Mouse (Mus musculus) embryonic facial prominence, embryonic 11.5 days (tissue): ENCODE data around the gene A430078G23Rik. TPM values are rescaled to one million over a fixed set of nuclear protein-coding genes. Genes with fewer than 3 reads are reported as not detected.

Experiments used
- ATAC-seq: fragments of 200-750 bp; cut with Nextera tagmentation; replicated peaks from 2 replicates; pipeline ENCODE4 v1.8.0; 2017; ENCODE audit warnings: low read depth; ENCODE audit not compliant: insufficient number of reproducible peaks, low FRiP score, low TSS enrichment
- DNase-seq: peaks from one replicate; pipeline ENCODE4 v3.0.0-alpha.2; 2015; ENCODE audit warnings: low spot score
- H3K27ac ChIP-seq: fragments of 300-500 bp; sonication (generic); replicated peaks from 2 replicates; pipeline ENCODE4 v1.5.1; 2014; ENCODE audit warnings: mild to moderate bottlenecking, low read depth, low read length, control low read depth
- H3K27me3 ChIP-seq: fragments of 300-500 bp; sonication (generic); 2 replicates; pipeline ENCODE4 v1.6.1; 2014; ENCODE audit warnings: mild to moderate bottlenecking, low read length, moderate library complexity, mixed read lengths; ENCODE audit not compliant: control insufficient read depth, insufficient read depth
- H3K36me3 ChIP-seq: fragments of 300-500 bp; sonication (generic); replicated peaks from 2 replicates; pipeline ENCODE4 v1.6.1; 2014; ENCODE audit warnings: low read depth, mild to moderate bottlenecking, low read length, moderate library complexity, mixed read lengths; ENCODE audit not compliant: control insufficient read depth, insufficient read depth
- H3K4me1 ChIP-seq: fragments of 300-500 bp; sonication (generic); 2 replicates; pipeline ENCODE4 v1.6.1; 2014; ENCODE audit warnings: low read length, mixed read lengths; ENCODE audit not compliant: control insufficient read depth, insufficient read depth
- H3K4me2 ChIP-seq: fragments of 300-500 bp; sonication (generic); 2 replicates; pipeline ENCODE4 v1.6.1; 2014; ENCODE audit warnings: low read depth, mild to moderate bottlenecking, control low read depth, low read length, moderate library complexity
- H3K4me3 ChIP-seq: fragments of 300-500 bp; sonication (generic); 2 replicates; pipeline ENCODE4 v1.5.1; 2014; ENCODE audit warnings: low read depth, low read length, control low read depth
- H3K9ac ChIP-seq: fragments of 300-500 bp; sonication (generic); replicated peaks from 2 replicates; pipeline ENCODE4 v1.6.1; 2014; ENCODE audit warnings: mild to moderate bottlenecking, control low read depth, low read length
- H3K9me3 ChIP-seq: fragments of 300-500 bp; sonication (generic); replicated peaks from 2 replicates; pipeline ENCODE4 v1.6.1; 2016; ENCODE audit warnings: mild to moderate bottlenecking, low read length, inconsistent platforms, mixed read lengths; ENCODE audit not compliant: control insufficient read depth
- WGBS: fragments of 180-500 bp; shearing (Covaris S2); extraction: QIAGEN DNeasy Blood & Tissue Kit; methylation state at CpG from one replicate; pipeline ENCODE4 v1.1.7; 2014; 5-methylcytosine and 5-hydroxymethylcytosine counted together
- polyA plus RNA-seq: library from polyadenylated mRNA; unstranded; fragments of >200 nt; fragmentation: Nextera tagmentation; extraction: Ambion mirVana; gene quantifications from 2 replicates; pipeline ENCODE4 v1.2.1, GENCODE M21; 2014

Gene A430078G23Rik
- polyA plus RNA-seq, 1 experiment from 2014 or later: not detected

GRCm38 (mm10) chr8:3387286-3387685 lies 34.1 kb downstream of the A430078G23Rik start:
- Histone ChIP-seq H3K4me1 (no peaks in the 10 kb centered on the region), H3K4me3 (no peak overlapping the region), H3K9ac (no peak overlapping the region), H3K27ac (no peak overlapping the region), H3K4me2 (no peak overlapping the region), H3K27me3 (no peaks in the 10 kb centered on the region), H3K36me3 (no peaks in the 10 kb centered on the region), H3K9me3 (no peaks in the 10 kb centered on the region)
- ATAC-seq (no peak), DNase-seq (peak; percentile 75)
- 37% methylated on average over 6 of the region's 6 CpGs for WGBS

GRCm38 (mm10) chr8:3388591-3389338 lies 35.5 kb downstream of the A430078G23Rik start:
- no peak overlapping the region for H3K9ac ChIP-seq
- no peak overlapping the region for H3K4me2 ChIP-seq
- H3K4me3 ChIP-seq: no peak overlapping the region
- 76% methylated on average over 9 of the region's 9 CpGs for WGBS
- no peak overlapping the region for H3K27ac ChIP-seq
- H3K4me1 ChIP-seq: no peaks in the 10 kb centered on the region
- no peak for DNase-seq
- H3K9me3 ChIP-seq: no peaks in the 10 kb centered on the region
- H3K27me3 ChIP-seq: no peaks in the 10 kb centered on the region
- H3K36me3 ChIP-seq: no peaks in the 10 kb centered on the region
- no peak for ATAC-seq

GRCm38 (mm10) chr8:3389506-3389905 lies 36.3 kb downstream of the A430078G23Rik start:
- H3K27ac ChIP-seq: no peak overlapping the region
- no peaks in the 10 kb centered on the region for H3K36me3 ChIP-seq
- WGBS: 97% methylated on average over 1 of the region's 1 CpGs
- no peak overlapping the region for H3K4me2 ChIP-seq
- no peaks in the 10 kb centered on the region for H3K4me1 ChIP-seq
- H3K27me3 ChIP-seq: no peaks in the 10 kb centered on the region
- DNase-seq (no peak), ATAC-seq (no peak)
- no peaks in the 10 kb centered on the region for H3K9me3 ChIP-seq
- no peak overlapping the region for H3K4me3 ChIP-seq
- no peak overlapping the region for H3K9ac ChIP-seq

GRCm38 (mm10) chr8:3392293-3392692 lies 39.1 kb downstream of the A430078G23Rik start:
- no peaks in the 10 kb centered on the region for H3K9me3 ChIP-seq
- no peak overlapping the region for H3K27ac ChIP-seq
- no peaks in the 10 kb centered on the region for H3K4me1 ChIP-seq
- peak overlapping the region; percentile 79 for H3K4me3 ChIP-seq
- no peaks in the 10 kb centered on the region for H3K27me3 ChIP-seq
- no peak for ATAC-seq
- H3K9ac ChIP-seq: peak overlapping the region; percentile 82
- DNase-seq: no peak
- 62% methylated on average over 4 of the region's 4 CpGs for WGBS
- no peaks in the 10 kb centered on the region for H3K36me3 ChIP-seq
- peak overlapping the region; percentile 81 for H3K4me2 ChIP-seq

- H3K9me3 ChIP-seq: no peaks in the 10 kb centered on the region
- peak within 1 kb of the TSS; percentile 79 for H3K4me3 ChIP-seq
- DNase-seq: peak; percentile 91
- H3K9ac ChIP-seq: peak within 1 kb of the TSS; percentile 82
- peak; percentile 96 for ATAC-seq
- no peaks in the 10 kb centered on the region for H3K4me1 ChIP-seq
- H3K36me3 ChIP-seq: no peaks in the 10 kb centered on the region
- WGBS: under 1% methylated on average over 48 of the region's 48 CpGs
- no peaks in the 10 kb centered on the region for H3K27me3 ChIP-seq
- H3K4me2 ChIP-seq: peak within 1 kb of the TSS; percentile 81
- H3K27ac ChIP-seq: no peak within 1 kb of the TSS
These were observed 39.8 kb downstream of the A430078G23Rik start, which contains the start of gene Arhgef18 for GRCm38 (mm10) chr8:3392771-3393710. Gene Arhgef18 (plus strand): TSS chr8:3393006.

GRCm38 (mm10) chr8:3394600-3394999 lies 41.4 kb downstream of the A430078G23Rik start:
- H3K4me3 ChIP-seq: no peak overlapping the region

GRCm38 (mm10) chr8:3395246-3395645 lies 42.0 kb downstream of the A430078G23Rik start:
- Histone ChIP-seq H3K4me2 (no peak overlapping the region), H3K9ac (no peak overlapping the region), H3K27ac (no peak overlapping the region), H3K9me3 (no peaks in the 10 kb centered on the region), H3K4me1 (no peaks in the 10 kb centered on the region), H3K36me3 (no peaks in the 10 kb centered on the region), H3K27me3 (no peaks in the 10 kb centered on the region), H3K4me3 (no peak overlapping the region)
- no peak for DNase-seq
- ATAC-seq: no peak
- WGBS: 19% methylated on average over 4 of the region's 4 CpGs

More at GRCm38 (mm10) chr8:3394600-3394999, 41.4 kb downstream of the A430078G23Rik start:
- ATAC-seq (no peak), DNase-seq (no peak)
- no peak overlapping the region for H3K9ac ChIP-seq
- H3K4me2 ChIP-seq: no peak overlapping the region
- H3K9me3 ChIP-seq: no peaks in the 10 kb centered on the region
- H3K4me1 ChIP-seq: no peaks in the 10 kb centered on the region
- no peaks in the 10 kb centered on the region for H3K36me3 ChIP-seq
- H3K27me3 ChIP-seq: no peaks in the 10 kb centered on the region
- no peak overlapping the region for H3K27ac ChIP-seq
- WGBS: 11% methylated on average over 6 of the region's 6 CpGs
